25 mouse cellular contexts compared by ENCODE assay signal in genomic region chr9:118986286-118986685, GRCm38 (mm10).
A peak's percentile ranks its signal among the peaks of the same experiment; 100 is the strongest.
DNase-seq lines count a peak whose midpoint lies in the region; ATAC-seq lines count a peak whose summit lies in the region.
"Had no signal": no experiment of that assay in that cellular context is flagged by ENCODE, and none has a peak within 500 bp of the region (broad histone marks: within the 10 kb centered on the region; RNA-seq: fewer than 3 reads in every experiment).

No protein-coding gene starts in this region.

- no peak overlapping the region; the same call in 1 of the 2 replicates for H3K9ac ChIP-seq in heart, embryonic 13.5 days
- H3K9ac ChIP-seq in kidney, embryonic 16.5 days (replicated peaks; ENCODE audit: low read length) = no peak overlapping the region
- no peak overlapping the region for H3K9ac ChIP-seq in lung, embryonic 15.5 days
- H3K9ac ChIP-seq: embryonic facial prominence, embryonic 12.5 days; embryonic facial prominence, embryonic 15.5 days; forebrain, postnatal 0 days; hindbrain, embryonic 14.5 days had no signal

- no peaks in the 10 kb centered on the region for H3K27me3 ChIP-seq in heart, embryonic 13.5 days (replicated peaks)
- no peaks in the 10 kb centered on the region for H3K27me3 ChIP-seq in kidney, embryonic 16.5 days (ENCODE audit: insufficient read depth, low read length)
- no peaks in the 10 kb centered on the region for H3K27me3 ChIP-seq in lung, embryonic 15.5 days
- H3K27me3 ChIP-seq: embryonic facial prominence, embryonic 12.5 days; embryonic facial prominence, embryonic 15.5 days had no signal

- no peak overlapping the region for H3K4me2 ChIP-seq in heart, embryonic 13.5 days
- no peak overlapping the region; the same call in 1 of the 2 replicates for H3K4me2 ChIP-seq in kidney, embryonic 16.5 days (replicated peaks; ENCODE audit: low read depth, low read length)
- no peak overlapping the region for H3K4me2 ChIP-seq in lung, embryonic 15.5 days
- H3K4me2 ChIP-seq: embryonic facial prominence, embryonic 12.5 days; embryonic facial prominence, embryonic 15.5 days; heart, embryonic 11.5 days; hindbrain, embryonic 14.5 days had no signal

- no peaks in the 10 kb centered on the region for H3K9me3 ChIP-seq in heart, embryonic 13.5 days
- no peaks in the 10 kb centered on the region for H3K9me3 ChIP-seq in kidney, embryonic 16.5 days (ENCODE audit: low read length)
- no peaks in the 10 kb centered on the region for H3K9me3 ChIP-seq in lung, embryonic 15.5 days
- H3K9me3 ChIP-seq: embryonic facial prominence, embryonic 12.5 days; embryonic facial prominence, embryonic 15.5 days had no signal

- H3K4me1 ChIP-seq in heart, embryonic 13.5 days = peaks cover 76% of the 10 kb centered on the region
- peaks cover 75% of the 10 kb centered on the region for H3K4me1 ChIP-seq in kidney, embryonic 16.5 days (ENCODE audit: insufficient read depth, low read length)
- peaks cover 45% of the 10 kb centered on the region for H3K4me1 ChIP-seq in lung, embryonic 15.5 days

- H3K27ac ChIP-seq in heart, embryonic 13.5 days (replicated peaks) = 0 out of 2 replicates have a peak overlapping the region, but pooled peaks have one; percentile 3
- H3K27ac ChIP-seq in kidney, embryonic 16.5 days (ENCODE audit: low read length) = peak overlapping the region; percentile 50; the same call in 1 of the 2 replicates
- peak overlapping the region; percentile 21; the same call in 1 of the 2 replicates for H3K27ac ChIP-seq in lung, embryonic 15.5 days
- H3K27ac ChIP-seq: embryonic facial prominence, embryonic 12.5 days; hindbrain, embryonic 14.5 days had no signal

- no peak for ATAC-seq in heart, embryonic 13.5 days (ENCODE audit: extremely low read depth, insufficient number of reproducible peaks, low FRiP score, low TSS enrichment)
- no peak for ATAC-seq in kidney, embryonic 16.5 days (ENCODE audit: low FRiP score, low TSS enrichment)
- no peak for ATAC-seq in lung, embryonic 15.5 days (ENCODE audit: borderline replicate concordance, extremely low read depth, low FRiP score, low TSS enrichment)
- ATAC-seq: CD4-positive, CD25-positive, alpha-beta regulatory T cell, adult 4 months; forebrain, embryonic 14.5 days; forebrain, postnatal 0 days; hindbrain, postnatal 0 days; inflammation-experienced regulatory T-cells, adult 6 months had no signal

- 52% methylated on average over 11 of the region's 11 CpGs for WGBS in heart, embryonic 13.5 days
- 58% methylated on average over 11 of the region's 11 CpGs for WGBS in kidney, embryonic 16.5 days
- 50% methylated on average over 11 of the region's 11 CpGs for WGBS in lung, embryonic 15.5 days

- DNase-seq in heart, adult 9 months (ENCODE audit: low spot score in 2 of 2) = no peak
- no peak for DNase-seq in kidney, adult 11 months
- DNase-seq in lung, postnatal 10 days = no peak
- DNase-seq: adrenal gland, adult 2 months; adrenal gland, postnatal 14 days; cerebellum, adult 11 months; cerebellum, adult 2 months; cerebellum, adult 9-11 months; cerebellum, postnatal 25 days; forebrain, postnatal 0 days; gastrocnemius, adult 2 months; gastrocnemius, postnatal 14 days; heart, adult 11 months; heart, postnatal 36 days had no signal

- H3K36me3 ChIP-seq in heart, embryonic 13.5 days = no peaks in the 10 kb centered on the region
- H3K36me3 ChIP-seq in kidney, embryonic 16.5 days (ENCODE audit: insufficient read depth, low read length) = no peaks in the 10 kb centered on the region
- H3K36me3 ChIP-seq in lung, embryonic 15.5 days = no peaks in the 10 kb centered on the region
- H3K36me3 ChIP-seq: embryonic facial prominence, embryonic 12.5 days; embryonic facial prominence, embryonic 15.5 days had no signal

- H3K4me3 ChIP-seq in heart, embryonic 13.5 days = no peak overlapping the region
- no peak overlapping the region for H3K4me3 ChIP-seq in kidney, embryonic 16.5 days (ENCODE audit: low read length)
- H3K4me3 ChIP-seq in lung, embryonic 15.5 days = no peak overlapping the region
- H3K4me3 ChIP-seq: embryonic facial prominence, embryonic 12.5 days; embryonic facial prominence, embryonic 15.5 days; gastrocnemius, adult 2 months had no signal
